Mouse (Mus musculus): Measurements from ENCODE around the gene Meox1. TPM values are rescaled to one million over a fixed set of nuclear protein-coding genes. Genes with fewer than 3 reads are reported as not detected.

Gene Meox1
- polyA plus RNA-seq, 1 experiment = 1.8 TPM

GRCm38 (mm10) chr11:101828718-101829117, 65.5 kb downstream of the Meox1 start:
- TF ChIP-seq CTCF (IDR thresholded peaks at IDR 0.05; ENCODE audit: borderline replicate concordance, insufficient read depth, low read depth, low read length) (no peak), POLR2A (IDR thresholded peaks at IDR 0.05; ENCODE audit: borderline replicate concordance, insufficient read depth, low read length) (no peak)
- H3K27ac ChIP-seq (ENCODE audit: insufficient read depth, low read length) = no peak overlapping the region
- DNase-seq = no peak
- H3K4me3 ChIP-seq (replicated peaks; ENCODE audit: insufficient read depth, low read depth, low read length) = no peak overlapping the region
- H3K4me1 ChIP-seq (ENCODE audit: control insufficient read depth, insufficient read depth, low read length) = no peaks in the 10 kb centered on the region
- no peaks in the 10 kb centered on the region; the same call in 1 of the 2 replicates for H3K27me3 ChIP-seq (ENCODE audit: control insufficient read depth, insufficient read depth, low read length)
- WGBS = 95% methylated on average over 4 of the region's 4 CpGs

Other genes starting within 250 kb of the Meox1 start
- gene Arl4d, start 228.8 kb downstream of the Meox1 start, polyA plus RNA-seq (2012; rRNA removed) = 14.5 and 16.6 TPM in 2 replicates
- gene Dhx8, start 161.5 kb downstream of the Meox1 start, polyA plus RNA-seq (2012; rRNA removed) = 27.4 and 28.9 TPM in 2 replicates
- 26.9 and 27.0 TPM in 2 replicates for gene Etv4, start 109.0 kb downstream of the Meox1 start, polyA plus RNA-seq (2012; rRNA removed)
- gene Sost, start 72.6 kb upstream of the Meox1 start, polyA plus RNA-seq (2012; rRNA removed) = 1.4 and 1.7 TPM in 2 replicates
- not detected in 2 replicates for gene Cfap97d1, start 89.9 kb upstream of the Meox1 start, polyA plus RNA-seq (2012; rRNA removed)
- gene Dusp3, start 92.6 kb upstream of the Meox1 start, polyA plus RNA-seq (2012; rRNA removed) = 86.0 and 98.5 TPM in 2 replicates
- 158 and 185 TPM in 2 replicates for gene Mpp3, start 134.1 kb upstream of the Meox1 start, polyA plus RNA-seq (2012; rRNA removed)
- 0.38 and 0.63 TPM in 2 replicates for gene Cd300lg, start 147.1 kb upstream of the Meox1 start, polyA plus RNA-seq (2012; rRNA removed)
- 50.3 and 55.3 TPM in 2 replicates for gene Mpp2, start 194.1 kb upstream of the Meox1 start, polyA plus RNA-seq (2012; rRNA removed)
- not detected in 2 replicates for gene Ppy, start 206.9 kb upstream of the Meox1 start, polyA plus RNA-seq (2012; rRNA removed)
- gene Pyy, start 213.5 kb upstream of the Meox1 start, polyA plus RNA-seq (2012; rRNA removed) = 7.1 and 7.4 TPM in 2 replicates